Mouse (Mus musculus): ENCODE results near the gene Prkar1b. TPM values are rescaled to one million over a fixed set of nuclear protein-coding genes. Genes with fewer than 3 reads are reported as not detected.

The Prkar1b gene
- total RNA-seq, 2 experiments from 2014 or later: 20.2 to 52.4 TPM

DNA sequence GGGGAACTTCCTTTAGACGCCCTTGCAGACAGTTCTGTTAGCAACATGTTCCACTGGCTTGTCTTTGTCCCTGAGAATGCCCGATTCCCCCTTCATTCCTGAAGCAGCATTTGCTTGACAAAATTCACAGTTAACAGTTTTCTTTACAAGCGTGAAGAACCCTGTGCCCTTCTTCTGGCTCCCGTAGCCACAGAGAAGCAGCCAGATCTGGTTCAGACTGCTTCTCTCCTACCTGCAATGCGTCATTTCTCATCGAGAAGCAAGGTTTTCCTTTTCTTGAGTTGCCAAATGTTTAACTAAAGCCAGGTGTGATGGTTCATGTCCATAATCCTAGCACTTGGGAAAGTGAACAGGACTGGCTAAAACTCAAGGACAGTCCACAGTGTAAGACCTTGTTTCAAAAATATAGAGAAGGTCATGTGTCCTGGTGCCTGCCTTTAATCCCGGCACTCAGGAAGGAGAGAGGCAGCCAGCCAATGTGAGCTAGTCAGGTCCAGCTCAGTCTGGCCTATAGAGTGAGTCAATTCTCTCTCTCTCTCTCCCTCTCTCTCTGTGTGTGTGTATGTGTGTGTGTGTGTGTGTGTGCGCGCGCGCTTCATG lies 3.2 kb downstream of the Prkar1b start:
- peak; percentile 64 to 65 for DNase-seq

DNA sequence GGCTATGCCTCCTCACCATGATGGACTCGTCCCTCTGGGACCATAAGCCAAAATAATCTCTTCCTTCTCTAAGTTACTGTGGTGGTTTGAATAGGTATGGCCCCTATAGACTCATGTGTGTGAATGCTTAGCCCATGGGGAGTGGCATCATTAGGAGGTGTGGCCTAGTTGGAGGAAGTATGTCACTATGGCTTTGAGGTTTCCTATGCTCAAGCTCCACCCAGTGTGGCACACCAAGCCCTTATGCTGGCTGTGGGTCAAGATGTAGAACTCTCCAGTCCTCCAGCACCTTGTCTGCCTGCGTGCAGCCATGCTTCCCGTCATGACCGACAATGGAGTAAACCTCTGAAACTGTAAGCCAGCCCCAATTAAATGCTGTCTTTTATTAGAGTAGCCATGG lies 4.1 kb downstream of the Prkar1b start:
- no peak for DNase-seq

DNA sequence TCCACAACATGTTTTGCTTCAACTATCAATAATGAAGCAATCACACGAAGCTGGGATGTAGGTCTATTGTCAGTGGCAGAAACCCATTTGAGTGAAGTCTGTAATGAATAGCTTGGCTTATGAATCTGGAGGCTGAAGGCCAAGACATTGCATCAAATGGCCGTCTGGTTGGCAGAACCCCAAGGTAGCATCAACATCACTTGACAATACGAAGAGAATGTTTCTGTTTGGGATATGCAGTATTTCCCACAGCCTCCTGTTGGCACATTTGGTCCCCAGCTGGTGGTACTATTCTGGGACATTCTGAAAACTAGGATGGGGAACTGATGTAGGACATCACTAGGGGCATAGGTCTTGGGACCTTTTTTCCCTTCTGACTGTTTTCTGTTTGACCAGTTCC lies 5.9 kb downstream of the Prkar1b start:
- no peak for DNase-seq

DNA sequence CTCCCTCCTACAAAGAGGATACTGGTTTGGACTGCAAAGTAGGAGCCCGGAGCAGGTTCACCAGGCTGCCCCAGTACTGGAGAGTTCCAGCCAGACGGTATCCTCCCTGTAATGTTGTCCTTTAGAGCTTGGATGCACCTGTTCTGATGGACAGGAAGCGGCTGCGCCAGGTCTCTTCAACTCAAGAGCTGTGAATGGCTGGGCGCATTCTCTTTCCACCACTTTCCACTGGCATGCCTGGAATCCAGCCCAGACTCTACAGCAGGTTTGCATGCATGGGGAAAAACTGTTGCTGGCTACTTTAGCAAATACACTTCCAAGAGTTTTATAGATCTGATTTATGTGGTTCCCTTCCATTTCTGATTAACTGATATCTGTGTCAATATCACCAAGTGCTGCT lies 8.5 kb downstream of the Prkar1b start:
- no peak for DNase-seq

DNA sequence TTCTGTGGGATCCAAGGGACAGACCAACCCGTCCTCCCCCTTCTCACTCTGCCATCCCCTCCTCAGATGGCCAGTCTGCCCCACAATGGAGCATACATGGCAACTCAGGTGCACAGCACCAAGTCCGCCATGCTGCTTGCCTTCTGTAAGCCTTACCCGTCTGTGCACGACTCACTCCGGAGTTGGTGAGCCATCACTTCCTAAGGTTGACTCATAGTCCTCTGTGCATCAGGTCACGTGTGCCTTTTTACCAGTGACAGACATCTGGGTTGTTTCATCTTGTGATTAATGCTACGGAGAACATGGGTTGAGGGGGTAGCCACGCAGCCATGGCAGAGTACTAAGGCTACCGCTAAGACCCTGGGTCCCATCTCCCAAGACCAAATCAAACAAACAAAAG lies 9.2 kb downstream of the Prkar1b start:
- DNase-seq: no peak

DNA sequence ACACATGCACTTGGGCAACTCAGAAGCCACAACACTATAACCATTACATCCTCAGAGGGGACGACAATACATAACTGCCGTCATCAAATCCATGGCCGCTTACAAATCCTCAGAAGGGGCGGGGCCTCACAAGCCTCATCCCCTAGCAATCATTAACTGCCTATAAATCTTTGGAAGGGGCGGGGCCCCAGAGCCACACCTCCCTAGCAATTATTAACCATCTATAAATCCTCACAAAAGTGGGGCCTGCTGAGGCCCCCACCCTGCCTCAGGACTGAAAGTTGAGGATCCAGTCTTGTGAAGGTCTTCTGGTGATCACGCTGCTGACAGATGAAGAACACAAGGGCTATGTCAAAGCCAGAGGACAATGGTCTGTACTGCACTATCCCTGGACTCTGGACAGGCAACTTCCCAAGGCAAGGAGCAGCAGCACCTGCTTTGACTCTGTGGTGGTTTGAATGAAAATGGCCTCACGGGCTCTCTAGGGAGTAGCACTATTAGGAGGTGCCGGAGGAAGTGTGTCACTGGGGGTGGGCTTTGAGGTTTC lies 10.8 kb downstream of the Prkar1b start:
- no peak for DNase-seq

DNA sequence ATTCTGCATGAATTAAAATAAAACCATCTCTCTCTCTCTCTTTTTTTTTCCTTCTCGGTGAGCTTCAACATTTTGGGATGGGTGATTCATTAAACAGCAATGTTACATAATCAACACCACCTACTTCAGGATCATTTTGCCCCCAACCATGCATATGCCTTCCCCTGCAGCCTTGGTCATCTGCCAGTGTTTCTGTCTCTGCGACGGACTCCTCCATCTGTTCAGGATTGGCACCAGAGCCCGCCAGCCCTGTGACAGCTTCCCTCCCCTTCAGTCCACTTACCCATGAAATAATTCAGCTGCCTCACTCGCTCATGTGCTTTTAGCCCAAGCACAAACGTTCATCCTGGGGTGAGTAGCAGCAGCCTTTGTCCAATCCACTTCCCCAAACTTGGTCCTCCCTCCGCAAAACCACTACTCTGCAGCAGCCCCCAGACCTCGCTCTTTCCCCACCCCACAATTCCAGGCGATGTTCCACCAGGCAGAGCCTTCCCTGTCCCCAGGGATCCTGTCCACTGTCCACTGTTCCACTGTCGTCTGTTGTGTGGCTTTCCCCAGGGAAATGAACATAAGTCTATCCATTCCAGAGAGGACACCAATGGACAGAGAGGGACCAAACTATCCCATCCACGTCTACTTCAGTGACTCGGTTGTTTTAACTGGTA lies 11.4 kb downstream of the Prkar1b start:
- DNase-seq: no peak

DNA sequence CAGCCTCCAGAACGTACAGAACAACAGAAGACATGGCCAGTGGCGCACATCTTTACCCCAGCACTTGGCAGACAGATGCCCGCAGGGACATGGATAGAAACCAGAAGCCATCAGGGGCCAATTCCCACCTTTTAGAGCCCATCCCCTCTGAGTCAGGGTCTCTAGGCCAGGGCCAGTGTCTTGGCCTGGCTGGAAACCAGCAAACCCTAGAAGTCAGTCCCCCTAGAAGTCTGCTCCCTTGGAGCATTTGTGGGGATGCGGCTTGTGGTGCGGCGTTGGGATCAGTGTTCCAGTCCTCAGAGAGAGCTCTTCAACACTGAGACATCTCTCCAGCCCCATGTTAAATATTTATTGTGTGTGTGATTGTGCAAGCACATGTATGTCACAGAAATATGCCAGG lies 12.6 kb downstream of the Prkar1b start:
- no peak for DNase-seq

DNA sequence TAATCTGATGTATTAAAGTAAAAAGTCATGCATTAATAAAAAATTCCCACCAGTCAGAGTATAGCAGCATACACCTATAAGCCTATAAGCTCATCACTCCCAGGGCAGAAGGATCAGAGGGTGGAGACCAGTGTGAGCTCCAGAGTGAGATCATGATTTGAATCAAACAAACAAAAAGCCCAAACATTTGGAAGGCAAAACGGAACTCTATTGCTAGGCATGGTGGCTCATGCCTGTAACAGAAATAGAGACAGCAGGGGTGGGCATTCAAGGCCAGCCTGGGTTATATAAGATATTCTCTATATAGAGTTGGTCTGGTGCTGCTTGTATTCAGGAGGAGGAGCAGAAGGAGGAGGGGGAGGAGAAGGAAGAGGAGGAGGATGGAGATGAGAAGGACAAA lies 13.5 kb downstream of the Prkar1b start:
- no peak for DNase-seq

DNA sequence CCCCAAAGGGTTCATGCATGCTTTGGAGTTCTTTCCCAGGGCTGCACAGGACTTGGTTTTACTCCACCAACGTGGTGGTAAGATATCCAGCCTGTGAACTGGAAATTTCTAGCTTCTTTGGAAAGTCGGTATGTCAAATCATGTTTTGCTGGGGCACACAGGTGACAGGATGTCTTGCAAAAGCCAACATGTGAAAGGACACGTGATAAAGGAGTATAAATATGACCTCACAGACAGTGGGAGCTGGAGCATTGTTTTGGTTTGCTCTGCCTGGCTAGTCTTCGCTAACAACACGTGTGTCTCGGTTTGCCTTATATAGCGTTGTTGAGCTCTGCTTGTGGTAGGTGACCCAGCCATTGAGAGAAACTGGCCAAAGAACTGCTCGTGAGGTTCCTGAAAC lies 15.3 kb downstream of the Prkar1b start:
- no peak for DNase-seq

DNA sequence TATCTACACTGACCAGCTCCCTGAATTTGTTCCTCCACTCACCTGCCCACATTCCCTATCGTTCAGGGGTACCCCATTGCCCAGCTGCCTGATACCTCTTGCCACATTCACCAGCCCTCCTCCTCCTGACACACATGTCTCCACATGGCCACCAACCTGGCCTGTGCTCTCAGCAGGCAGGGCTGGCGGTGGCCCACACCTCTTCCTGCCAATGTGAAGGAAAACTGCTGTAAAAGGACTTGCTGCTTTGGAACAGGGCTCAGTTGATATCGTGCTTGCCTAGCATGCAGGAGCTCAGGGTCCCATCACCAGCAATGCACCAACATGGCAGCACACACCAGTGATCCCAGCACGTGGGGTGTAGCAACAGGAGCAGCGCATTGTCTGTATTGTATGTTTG lies 19.4 kb downstream of the Prkar1b start:
- DNase-seq: no peak

DNA sequence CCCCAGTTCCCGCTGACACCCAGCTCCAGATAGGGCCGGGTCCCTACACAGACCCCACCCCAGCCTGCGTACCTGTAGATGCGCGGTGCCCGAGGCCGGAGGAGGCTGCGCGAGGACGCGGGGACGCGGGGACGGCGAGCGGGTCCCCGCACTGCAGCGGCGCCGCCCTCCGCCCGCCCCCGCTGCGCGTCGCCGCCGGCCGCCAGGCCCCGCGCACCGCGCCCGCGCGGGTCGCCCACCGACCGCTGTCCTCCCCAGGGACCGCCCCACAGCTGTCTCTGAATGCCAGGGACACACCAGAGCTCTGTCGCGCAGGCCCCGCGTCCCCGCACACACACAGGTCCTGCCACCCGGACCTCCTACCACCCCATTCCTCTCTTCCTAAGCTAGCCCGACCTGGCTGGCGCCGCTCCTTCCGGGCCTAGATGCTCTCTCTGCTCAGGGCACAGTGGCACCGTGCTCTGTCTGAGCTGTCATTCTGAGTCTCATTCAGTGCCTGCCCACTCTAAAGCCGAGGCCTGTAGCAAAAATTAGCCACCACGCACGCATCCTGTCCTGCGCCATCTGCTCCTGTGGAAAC lies 20.1 kb downstream of the Prkar1b start:
- DNase-seq: peak; percentile 39 to 53

DNA sequence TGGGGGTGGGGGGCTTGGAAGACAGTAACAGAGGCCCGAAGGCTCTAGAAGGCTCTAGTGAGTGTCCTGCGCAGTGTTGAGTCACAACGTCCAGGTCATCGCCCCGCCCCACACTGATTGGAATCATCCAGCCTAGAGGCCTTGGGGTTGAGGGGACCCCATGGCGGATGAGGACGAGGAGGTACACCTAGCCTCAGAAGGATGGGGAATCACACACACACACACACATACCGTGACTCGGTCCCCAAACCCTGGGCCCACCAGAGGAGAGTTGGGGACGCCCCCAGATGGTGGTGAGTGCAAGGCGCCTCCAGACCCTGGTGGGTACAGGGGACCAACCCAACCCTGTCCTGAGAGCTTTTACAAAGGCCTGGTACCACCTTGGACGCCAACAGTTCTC lies 20.7 kb downstream of the Prkar1b start:
- DNase-seq: peak; percentile 70 to 72

DNA sequence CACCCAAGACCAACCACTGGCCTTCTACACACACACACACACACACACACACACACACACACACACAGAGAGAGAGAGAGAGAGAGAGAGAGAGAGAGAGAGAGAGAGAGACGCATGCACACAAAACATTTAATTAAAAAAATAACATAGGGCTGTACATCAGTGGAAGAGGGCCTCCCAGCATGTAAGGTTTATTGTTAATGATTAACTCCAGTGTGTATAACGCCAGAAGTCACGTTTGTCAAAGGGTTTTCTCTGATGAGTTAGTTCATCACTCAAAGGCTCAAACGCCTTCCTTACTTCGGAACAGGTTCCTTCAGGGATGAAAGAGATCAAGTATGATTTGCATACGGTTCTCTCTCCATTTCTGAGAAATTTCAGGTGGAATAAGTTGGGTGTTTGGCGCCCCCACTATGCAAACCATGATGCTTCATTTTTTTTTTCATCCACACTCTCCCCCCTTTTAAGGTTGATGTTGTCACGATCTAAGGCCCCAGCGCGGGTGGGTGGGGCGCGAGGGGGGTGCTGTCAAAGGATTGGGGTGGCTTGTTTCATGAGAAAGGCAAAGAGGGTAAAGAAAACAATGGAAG lies 21.2 kb downstream of the Prkar1b start:
- DNase-seq: no peak

DNA sequence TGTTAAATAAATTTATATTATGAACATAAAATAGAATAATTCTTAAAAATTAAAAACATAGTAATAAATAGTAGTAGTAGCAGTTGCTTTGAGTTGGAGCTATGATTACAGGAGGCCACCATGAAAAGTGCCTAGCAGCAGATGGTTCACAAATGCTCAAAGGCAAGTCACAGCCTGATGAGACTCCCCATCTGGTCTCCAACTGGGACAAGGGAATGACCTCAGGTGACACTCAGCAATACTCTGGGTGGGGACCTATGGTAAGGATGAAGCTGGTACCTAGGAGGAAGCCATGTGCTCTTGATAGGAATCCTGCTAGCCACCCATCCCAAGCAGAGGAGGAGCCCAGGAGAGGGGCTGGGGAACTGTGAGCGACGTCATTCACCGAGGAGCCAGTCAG lies 24.1 kb downstream of the Prkar1b start:
- no peak for DNase-seq

DNA sequence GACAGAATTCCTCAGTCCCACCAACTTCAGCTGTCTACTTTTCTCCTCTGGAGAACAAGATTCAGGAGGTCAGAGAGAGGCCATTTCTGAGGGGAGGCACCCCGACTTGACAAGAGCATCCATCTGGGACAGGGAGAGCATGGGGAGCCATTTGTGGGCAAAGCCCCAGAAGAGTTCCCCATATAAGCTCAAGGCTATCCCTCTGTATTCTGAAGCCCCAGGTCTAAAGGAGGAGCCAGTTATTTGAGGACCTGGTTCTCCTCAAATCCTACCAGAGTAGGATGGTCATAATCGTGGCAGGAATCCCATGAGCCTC lies 30.9 kb downstream of the Prkar1b start:
- no peak for DNase-seq

DNA sequence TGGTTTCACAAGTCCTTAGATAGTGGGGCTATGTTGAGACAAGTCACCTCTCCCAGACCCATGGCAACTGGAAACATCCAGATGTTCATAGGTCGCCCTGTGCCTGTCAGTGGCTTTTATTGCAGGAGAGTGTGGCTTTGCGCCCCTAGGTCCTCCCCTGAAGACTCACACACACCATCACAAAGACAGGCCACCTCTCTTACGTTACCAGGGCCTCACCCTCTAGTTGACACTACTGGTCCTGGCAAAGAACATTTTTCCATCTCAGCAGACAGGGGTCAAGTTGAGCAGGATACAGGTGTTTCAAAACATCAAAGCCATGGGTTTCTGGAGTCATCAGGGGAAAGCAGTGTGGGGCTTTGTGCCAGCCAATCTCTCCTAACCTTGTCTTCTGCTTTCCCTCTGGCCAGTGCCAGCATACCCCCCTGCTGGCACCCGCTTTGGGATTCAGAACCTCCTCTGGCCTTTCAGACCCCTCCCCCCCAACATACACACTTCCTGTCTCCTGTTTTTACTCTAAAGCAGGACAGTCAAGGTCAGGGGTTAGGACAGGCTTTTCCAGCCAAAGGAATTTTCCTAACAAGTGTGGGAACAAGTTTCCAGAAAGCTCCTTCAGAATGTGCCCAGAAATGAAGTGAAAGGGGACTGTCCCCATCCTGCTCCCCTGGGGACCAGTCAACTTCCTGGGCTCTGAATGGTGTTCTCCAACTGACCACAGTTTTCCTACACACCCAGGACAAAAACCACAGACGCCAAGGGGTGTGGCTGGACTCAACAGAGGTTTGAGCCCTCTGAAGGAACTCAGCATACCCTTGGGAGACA lies 31.5 kb downstream of the Prkar1b start:
- peak; percentile 14 to 27 for DNase-seq

DNA sequence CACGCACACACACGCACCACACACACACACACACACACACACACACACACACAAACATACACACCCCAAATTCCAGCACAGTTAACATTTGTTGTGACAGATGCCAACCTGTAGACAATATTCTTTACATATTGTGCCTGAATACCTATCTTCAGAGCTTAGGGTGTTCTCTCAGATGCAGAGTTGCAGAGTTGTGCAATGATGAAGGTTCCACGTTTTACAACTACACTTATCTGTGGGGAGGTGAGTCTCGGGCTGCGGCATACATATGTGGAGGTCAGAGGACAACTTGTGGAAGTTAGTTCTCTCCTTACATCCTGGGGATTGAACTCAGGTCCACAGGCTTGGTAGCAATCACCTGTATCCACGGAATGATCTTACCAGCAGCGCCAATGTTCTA lies 34.3 kb downstream of the Prkar1b start:
- DNase-seq: no peak

DNA sequence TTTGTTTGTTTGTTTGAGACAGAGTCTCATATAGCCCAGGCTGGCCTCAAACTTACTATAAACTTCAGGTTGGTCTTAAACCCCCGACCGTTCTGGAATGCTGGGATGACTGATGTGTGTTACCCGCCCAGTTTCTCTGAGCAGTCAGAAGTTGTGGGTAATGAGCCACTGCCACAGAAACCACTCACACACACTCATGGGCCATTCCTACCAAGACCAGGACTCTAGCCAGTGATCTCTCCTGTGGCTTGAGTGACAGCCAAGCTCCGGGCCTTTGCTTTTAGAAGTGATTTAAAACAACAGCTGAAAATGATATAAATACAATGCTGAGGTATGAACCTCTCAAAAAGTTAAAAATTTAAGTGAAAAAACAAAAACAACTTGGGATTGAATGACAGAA lies 34.9 kb downstream of the Prkar1b start:
- DNase-seq: no peak

DNA sequence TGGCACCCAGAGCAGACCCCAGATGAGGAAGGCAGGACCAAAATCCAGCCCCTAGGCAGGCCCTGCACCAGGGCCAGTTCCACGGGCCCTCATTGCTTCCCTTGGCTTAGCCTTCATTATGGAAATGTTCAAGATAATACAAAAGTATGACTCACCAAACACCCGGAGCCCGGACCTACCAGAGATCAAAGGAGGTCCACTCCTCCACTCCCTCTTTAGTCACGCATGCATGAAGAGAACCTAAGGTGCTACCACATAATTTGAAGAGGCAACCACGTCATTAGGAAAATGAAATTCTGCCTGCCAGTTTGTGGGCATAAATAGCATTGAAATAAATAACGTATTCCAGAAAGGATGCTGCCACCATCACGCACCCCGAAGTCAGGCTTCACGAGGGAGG lies 37.4 kb downstream of the Prkar1b start:
- no peak for DNase-seq

DNA sequence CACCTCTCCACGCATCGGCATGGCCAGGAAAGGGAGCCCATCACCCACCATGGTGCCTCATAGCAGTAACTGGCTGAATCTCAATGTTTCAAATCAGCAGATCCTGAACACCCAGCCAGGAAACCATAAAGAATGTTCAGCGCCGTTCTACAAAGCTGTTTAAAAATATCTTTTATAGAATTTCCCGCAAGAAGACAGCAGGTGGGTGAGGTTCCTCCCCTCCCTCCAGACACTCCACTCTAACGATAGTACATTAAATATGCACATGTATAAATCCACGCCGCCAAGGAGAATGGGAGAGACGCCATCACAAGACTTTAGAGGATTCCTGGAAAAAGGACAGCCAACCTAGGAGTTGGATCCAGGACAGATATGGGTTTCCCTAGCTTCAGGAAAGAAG lies 37.8 kb downstream of the Prkar1b start:
- DNase-seq: no peak

DNA sequence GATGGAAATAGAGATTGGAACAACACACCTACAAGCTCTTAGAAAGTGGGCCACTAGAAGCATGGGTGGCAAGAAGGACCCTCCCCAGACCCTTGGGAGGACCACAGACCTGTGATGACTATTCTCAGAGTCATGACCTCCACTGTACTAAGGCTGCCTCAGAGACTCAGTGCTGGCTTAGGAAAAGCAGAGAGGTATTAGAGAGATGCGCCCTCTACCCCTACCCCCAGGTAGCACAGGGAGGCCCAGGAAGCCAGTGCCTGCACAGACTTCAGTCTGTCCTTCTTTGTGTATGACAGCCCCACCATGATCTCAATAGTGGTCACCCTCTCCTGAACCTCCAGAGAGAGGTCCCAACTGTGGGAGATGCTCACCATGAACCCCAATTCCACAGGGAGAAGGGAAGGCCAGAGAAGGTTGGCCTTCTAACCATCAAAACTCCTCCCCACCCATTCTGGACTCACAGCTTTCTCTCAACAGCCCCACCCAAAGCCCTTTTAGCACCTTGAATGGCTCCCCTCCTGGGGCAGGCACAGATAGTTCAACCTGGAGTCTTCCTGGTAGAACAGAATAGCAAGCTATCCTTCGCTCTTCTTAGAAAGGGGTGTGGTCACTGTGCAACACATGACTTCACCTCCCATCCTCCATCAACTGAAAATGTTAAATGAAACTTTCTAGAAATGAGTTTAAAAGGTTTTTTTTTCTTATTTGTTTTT lies 39.5 kb downstream of the Prkar1b start:
- no peak for DNase-seq
